Mouse (Mus musculus) liver, adult 2 months (tissue): ENCODE data around the gene Adamtsl4.

Experiments
- CTCF ChIP-seq: fragments of 200-500 bp; IDR thresholded peaks from 2 replicates; pipeline ENCODE4 v1.5.1; 2011; ENCODE audit warnings: low read depth, low read length, control low read depth
- POLR2A ChIP-seq: fragments of 200-500 bp; IDR thresholded peaks from 2 replicates; pipeline ENCODE4 v1.6.1; 2011; ENCODE audit warnings: low read length, control low read depth; ENCODE audit not compliant: insufficient read depth; ENCODE audit errors: extremely low read depth

DNA sequence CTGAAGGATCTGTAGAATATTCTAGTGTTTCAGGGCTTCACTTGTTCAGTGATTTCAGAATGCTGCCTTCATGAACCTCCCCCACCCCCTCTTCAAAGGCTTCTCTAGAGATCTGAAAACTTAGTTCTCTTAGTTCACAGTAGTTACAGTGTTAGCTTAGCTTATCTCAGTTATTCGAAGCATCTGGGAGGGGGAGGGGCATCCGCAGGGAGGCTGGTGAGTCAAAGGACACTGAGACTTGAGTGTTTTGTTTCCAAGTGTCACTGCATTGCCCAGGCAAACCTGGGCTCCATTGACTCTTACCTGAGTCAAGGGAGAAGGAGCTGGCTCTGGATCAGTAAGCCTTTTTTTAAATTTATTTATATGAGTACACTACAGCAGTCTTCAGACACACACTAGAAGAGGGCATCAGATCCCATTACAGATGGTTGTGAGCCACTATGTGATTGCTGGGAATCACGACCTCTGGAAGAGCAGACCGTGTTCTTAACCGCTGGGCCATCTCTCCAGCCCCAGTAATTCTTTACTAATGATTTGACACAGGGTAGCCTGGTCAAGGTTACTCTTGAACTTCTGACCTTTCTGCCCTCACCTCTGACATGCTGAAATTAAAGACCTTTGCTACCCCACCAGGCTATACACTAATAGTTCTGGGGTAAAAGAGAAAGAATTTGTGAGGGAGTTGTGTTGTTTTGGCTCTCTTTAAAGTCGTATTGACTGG is 21.4 kb downstream of the Adamtsl4 start:
- TF ChIP-seq CTCF (no peak), POLR2A (no peak)
